Mouse (Mus musculus): Measurements from ENCODE around the gene Tcf7l2. TPM values are rescaled to one million over a fixed set of nuclear protein-coding genes. Genes with fewer than 3 reads are reported as not detected.

Gene Tcf7l2
- polyA plus RNA-seq, 1 experiment from 2014 or later = 57.1 TPM

GRCm38 (mm10) chr19:55816974-55817373, 75.4 kb downstream of the Tcf7l2 start:
- no peak for ATAC-seq
- peaks cover 13% of the 10 kb centered on the region for H3K4me1 ChIP-seq (ENCODE audit: control insufficient read depth, insufficient read depth, low read length)
- H3K9me3 ChIP-seq (ENCODE audit: control insufficient read depth, low read length) = no peaks in the 10 kb centered on the region
- no peaks in the 10 kb centered on the region for H3K27me3 ChIP-seq (replicated peaks; ENCODE audit: control insufficient read depth, insufficient read depth, low read length)
- no peak overlapping the region for H3K4me2 ChIP-seq (ENCODE audit: low read depth, low read length)
- no peak overlapping the region for H3K27ac ChIP-seq (ENCODE audit: low read length)
- H3K9ac ChIP-seq (ENCODE audit: low read depth, low read length) = no peak overlapping the region
- 81% methylated on average over 7 of the region's 7 CpGs for WGBS
- no peak overlapping the region for H3K4me3 ChIP-seq (ENCODE audit: low read length)
- 0 out of 2 replicates have a peak, but pooled peaks cover 6% of the 10 kb centered on the region for H3K36me3 ChIP-seq (ENCODE audit: control insufficient read depth, insufficient read depth, low read length)

- Histone ChIP-seq H3K9ac (ENCODE audit: low read depth, low read length) (no peak overlapping the region), H3K4me2 (ENCODE audit: low read depth, low read length) (no peak overlapping the region), H3K4me1 (ENCODE audit: control insufficient read depth, insufficient read depth, low read length) (peaks cover 7% of the 10 kb centered on the region), H3K9me3 (ENCODE audit: control insufficient read depth, low read length) (no peaks in the 10 kb centered on the region), H3K27me3 (replicated peaks; ENCODE audit: control insufficient read depth, insufficient read depth, low read length) (no peaks in the 10 kb centered on the region), H3K4me3 (ENCODE audit: low read length) (no peak overlapping the region), H3K27ac (ENCODE audit: low read length) (no peak overlapping the region), H3K36me3 (ENCODE audit: control insufficient read depth, insufficient read depth, low read length) (0 out of 2 replicates have a peak, but pooled peaks cover 6% of the 10 kb centered on the region)
- ATAC-seq = no peak
- 87% methylated on average over 7 of the region's 7 CpGs for WGBS
These were observed 78.6 kb downstream of the Tcf7l2 start for GRCm38 (mm10) chr19:55820202-55820601.

- peak; percentile 46; the same call in 1 of the 2 replicates for ATAC-seq
- H3K9ac ChIP-seq (ENCODE audit: low read depth, low read length) = no peak overlapping the region
- H3K27me3 ChIP-seq (replicated peaks; ENCODE audit: control insufficient read depth, insufficient read depth, low read length) = no peaks in the 10 kb centered on the region
- H3K4me3 ChIP-seq (ENCODE audit: low read length) = no peak overlapping the region
- 42% methylated on average over 8 of the region's 8 CpGs for WGBS
- no peak overlapping the region; the same call in 1 of the 2 replicates for H3K27ac ChIP-seq (ENCODE audit: low read length)
- H3K36me3 ChIP-seq (ENCODE audit: control insufficient read depth, insufficient read depth, low read length) = no peaks in the 10 kb centered on the region
- no peaks in the 10 kb centered on the region for H3K9me3 ChIP-seq (ENCODE audit: control insufficient read depth, low read length)
- H3K4me1 ChIP-seq (ENCODE audit: control insufficient read depth, insufficient read depth, low read length) = peaks cover 25% of the 10 kb centered on the region
- 0 out of 2 replicates have a peak overlapping the region, but pooled peaks have one; percentile 1 for H3K4me2 ChIP-seq (ENCODE audit: low read depth, low read length)
These were observed 83.6 kb downstream of the Tcf7l2 start for GRCm38 (mm10) chr19:55825001-55825827.

GRCm38 (mm10) chr19:55825951-55826507, 84.4 kb downstream of the Tcf7l2 start:
- peaks cover 30% of the 10 kb centered on the region for H3K4me1 ChIP-seq (ENCODE audit: control insufficient read depth, insufficient read depth, low read length)
- no peak overlapping the region for H3K4me3 ChIP-seq (ENCODE audit: low read length)
- no peak overlapping the region; the same call in 1 of the 2 replicates for H3K27ac ChIP-seq (ENCODE audit: low read length)
- H3K9me3 ChIP-seq (ENCODE audit: control insufficient read depth, low read length) = no peaks in the 10 kb centered on the region
- 0 out of 2 replicates have a peak overlapping the region, but pooled peaks have one; percentile 1 for H3K4me2 ChIP-seq (ENCODE audit: low read depth, low read length)
- H3K36me3 ChIP-seq (ENCODE audit: control insufficient read depth, insufficient read depth, low read length) = no peaks in the 10 kb centered on the region
- no peak overlapping the region for H3K9ac ChIP-seq (ENCODE audit: low read depth, low read length)
- no peak for ATAC-seq
- 70% methylated on average over 10 of the region's 10 CpGs for WGBS
- no peaks in the 10 kb centered on the region for H3K27me3 ChIP-seq (replicated peaks; ENCODE audit: control insufficient read depth, insufficient read depth, low read length)

GRCm38 (mm10) chr19:55827613-55828259, 86.1 kb downstream of the Tcf7l2 start:
- Histone ChIP-seq H3K4me1 (ENCODE audit: control insufficient read depth, insufficient read depth, low read length) (peaks cover 36% of the 10 kb centered on the region), H3K4me3 (ENCODE audit: low read length) (no peak overlapping the region), H3K4me2 (ENCODE audit: low read depth, low read length) (no peak overlapping the region)

GRCm38 (mm10) chr19:55830976-55831559, 89.4 kb downstream of the Tcf7l2 start:
- no peak overlapping the region for H3K27ac ChIP-seq (ENCODE audit: low read length)
- no peaks in the 10 kb centered on the region for H3K27me3 ChIP-seq (replicated peaks; ENCODE audit: control insufficient read depth, insufficient read depth, low read length)
- H3K4me2 ChIP-seq (ENCODE audit: low read depth, low read length) = no peak overlapping the region
- 87% methylated on average over 9 of the region's 9 CpGs for WGBS
- no peak overlapping the region for H3K9ac ChIP-seq (ENCODE audit: low read depth, low read length)
- peaks cover 22% of the 10 kb centered on the region for H3K4me1 ChIP-seq (ENCODE audit: control insufficient read depth, insufficient read depth, low read length)
- H3K4me3 ChIP-seq (ENCODE audit: low read length) = no peak overlapping the region
- no peaks in the 10 kb centered on the region; the same call in 1 of the 2 replicates for H3K36me3 ChIP-seq (ENCODE audit: control insufficient read depth, insufficient read depth, low read length)
- H3K9me3 ChIP-seq (ENCODE audit: control insufficient read depth, low read length) = no peaks in the 10 kb centered on the region
- ATAC-seq = no peak

More at GRCm38 (mm10) chr19:55827613-55828259, 86.1 kb downstream of the Tcf7l2 start:
- Histone ChIP-seq H3K9ac (ENCODE audit: low read depth, low read length) (no peak overlapping the region), H3K27me3 (replicated peaks; ENCODE audit: control insufficient read depth, insufficient read depth, low read length) (no peaks in the 10 kb centered on the region), H3K27ac (ENCODE audit: low read length) (peak overlapping the region; percentile 25; the same call in 1 of the 2 replicates), H3K36me3 (ENCODE audit: control insufficient read depth, insufficient read depth, low read length) (no peaks in the 10 kb centered on the region), H3K9me3 (ENCODE audit: control insufficient read depth, low read length) (no peaks in the 10 kb centered on the region)
- 64% methylated on average over 13 of the region's 13 CpGs for WGBS
- peak; percentile 77 for ATAC-seq

- WGBS = 63% methylated on average over 4 of the region's 4 CpGs
- no peak overlapping the region for H3K4me3 ChIP-seq (ENCODE audit: low read length)
- H3K4me2 ChIP-seq (ENCODE audit: low read depth, low read length) = no peak overlapping the region
- no peaks in the 10 kb centered on the region; the same call in 1 of the 2 replicates for H3K36me3 ChIP-seq (ENCODE audit: control insufficient read depth, insufficient read depth, low read length)
- no peak for ATAC-seq
- no peaks in the 10 kb centered on the region for H3K27me3 ChIP-seq (replicated peaks; ENCODE audit: control insufficient read depth, insufficient read depth, low read length)
- H3K4me1 ChIP-seq (ENCODE audit: control insufficient read depth, insufficient read depth, low read length) = peaks cover 22% of the 10 kb centered on the region
- H3K27ac ChIP-seq (ENCODE audit: low read length) = no peak overlapping the region
- no peaks in the 10 kb centered on the region for H3K9me3 ChIP-seq (ENCODE audit: control insufficient read depth, low read length)
- no peak overlapping the region for H3K9ac ChIP-seq (ENCODE audit: low read depth, low read length)
These were observed 90.5 kb downstream of the Tcf7l2 start for GRCm38 (mm10) chr19:55832122-55832521.

GRCm38 (mm10) chr19:55833807-55834385, 92.3 kb downstream of the Tcf7l2 start:
- Histone ChIP-seq H3K4me1 (ENCODE audit: control insufficient read depth, insufficient read depth, low read length) (peaks cover 33% of the 10 kb centered on the region), H3K4me3 (ENCODE audit: low read length) (no peak overlapping the region), H3K27ac (ENCODE audit: low read length) (no peak overlapping the region), H3K36me3 (ENCODE audit: control insufficient read depth, insufficient read depth, low read length) (no peaks in the 10 kb centered on the region; the same call in 1 of the 2 replicates), H3K27me3 (replicated peaks; ENCODE audit: control insufficient read depth, insufficient read depth, low read length) (no peaks in the 10 kb centered on the region), H3K9ac (ENCODE audit: low read depth, low read length) (no peak overlapping the region), H3K4me2 (ENCODE audit: low read depth, low read length) (no peak overlapping the region), H3K9me3 (ENCODE audit: control insufficient read depth, low read length) (no peaks in the 10 kb centered on the region)
- WGBS = 96% methylated on average over 4 of the region's 4 CpGs
- no peak for ATAC-seq

Data from intestine, embryonic 16.5 days (tissue).